Comparison of ENCODE assay signal across 9 mouse cellular contexts in genomic region chr11:58904838-58905237, GRCm38 (mm10). TPM values are rescaled to one million over a fixed set of nuclear protein-coding genes. Genes with fewer than 3 reads are reported as not detected.
A peak's percentile ranks its signal among the peaks of the same experiment; 100 is the strongest.
DNase-seq lines count a peak whose midpoint lies in the region; ATAC-seq and TF ChIP-seq lines count a peak whose summit lies in the region.
"Had no signal": no experiment of that assay in that cellular context is flagged by ENCODE, and none has a peak within 500 bp of the region (broad histone marks: within the 10 kb centered on the region; RNA-seq: fewer than 3 reads in every experiment).

No protein-coding gene starts in this region.

- no peaks in the 10 kb centered on the region for H3K9me3 ChIP-seq in hindbrain, postnatal 0 days (ENCODE audit: low read length)

- WGBS in hindbrain, postnatal 0 days, result 53% methylated on average over 6 of the region's 6 CpGs

- DNase-seq in CD4-positive, CD25-positive, alpha-beta regulatory T cell, adult 2 months (ENCODE audit: low read depth, low spot score), result peak; percentile 56
- DNase-seq in thymus, postnatal 14 days, result peak; percentile 33
- DNase-seq in thymus, postnatal 4 days, result no peak
- peak; percentile 58 for DNase-seq in hindbrain, postnatal 0 days (ENCODE audit: low spot score)
- DNase-seq in lung, postnatal 25 days (ENCODE audit: low spot score), result peak; percentile 48
- no peak for DNase-seq in layer of hippocampus, adult 18-20 months (ENCODE audit: low spot score in 2 of 2)
- no peak for DNase-seq in left cerebral cortex, adult 18-20 months (ENCODE audit: low spot score in 2 of 2)

- no peak overlapping the region for H3K27ac ChIP-seq in hindbrain, postnatal 0 days

- no peak for ATAC-seq in CD4-positive, CD25-positive, alpha-beta regulatory T cell, adult 4 months
- ATAC-seq in hindbrain, postnatal 0 days, result no peak

- no peaks in the 10 kb centered on the region for H3K27me3 ChIP-seq in hindbrain, postnatal 0 days (ENCODE audit: insufficient read depth, low read length)

- H3K9ac ChIP-seq in hindbrain, postnatal 0 days (replicated peaks; ENCODE audit: low read length), result no peak overlapping the region

- no peak for TF ChIP-seq CTCF in hindbrain, postnatal 0 days (IDR thresholded peaks at IDR 0.05; ENCODE audit: low read depth)

- H3K36me3 ChIP-seq in hindbrain, postnatal 0 days (ENCODE audit: insufficient read depth, low read length), result peaks cover 9% of the 10 kb centered on the region; the same call in 1 of the 2 replicates

- peaks cover 9% of the 10 kb centered on the region; the same call in 1 of the 2 replicates for H3K4me1 ChIP-seq in hindbrain, postnatal 0 days (ENCODE audit: insufficient read depth, low read length)

- H3K4me2 ChIP-seq in hindbrain, postnatal 0 days (ENCODE audit: low read depth, low read length), result peak overlapping the region; percentile 79; the same call in 1 of the 2 replicates

- no peak overlapping the region for H3K4me3 ChIP-seq in hindbrain, postnatal 0 days (ENCODE audit: low read length)

RNA-seq across cellular contexts. Expression of gene Zfp39, which starts 0.8 kb away (rescaled TPM):
- 10 to 100 TPM in 1 of 2 experiments, 1 to 10 TPM in 1; 8.2 to 10.6 TPM for polyA plus RNA-seq in CD4-positive, CD25-positive, alpha-beta regulatory T cell, adult 4 months (2017; shearing (Covaris generic))
- 7.1 and 7.2 TPM in 2 replicates for total RNA-seq in hindbrain, postnatal 0 days (2014; rRNA removed)
- 4.2 and 4.7 TPM in 2 replicates for polyA plus RNA-seq in hindbrain, postnatal 0 days (2015; fragmentation: Nextera tagmentation; extraction: Ambion mirVana)
- total RNA-seq in layer of hippocampus, adult 18-20 months (2021), result 1 to 10 TPM; 9.5 to 9.6 TPM
- total RNA-seq in left cerebral cortex, adult 18-20 months (2021), result 1 to 10 TPM; 8.9 to 9.7 TPM

RNA-seq across cellular contexts. Expression of gene Btnl10, which starts 12.9 kb away (rescaled TPM):
- polyA plus RNA-seq in CD4-positive, CD25-positive, alpha-beta regulatory T cell, adult 4 months (2017; shearing (Covaris generic)), result not detected
- not detected in 2 replicates for total RNA-seq in hindbrain, postnatal 0 days (2014; rRNA removed)
- polyA plus RNA-seq in hindbrain, postnatal 0 days (2015; fragmentation: Nextera tagmentation; extraction: Ambion mirVana), result 0.04 TPM in 1 of 2 replicates, not detected in the other
- total RNA-seq in layer of hippocampus, adult 18-20 months (2021), result not detected
- total RNA-seq in left cerebral cortex, adult 18-20 months (2021), result not detected
- polyA plus RNA-seq: C2C12 had no signal

RNA-seq across cellular contexts. Expression of gene Rnf187, which starts 33.9 kb away (rescaled TPM):
- polyA plus RNA-seq in CD4-positive, CD25-positive, alpha-beta regulatory T cell, adult 4 months (2017; shearing (Covaris generic)), result 10 to 100 TPM in 1 of 2 experiments, 1 to 10 TPM in 1; 10.0 to 18.7 TPM
- total RNA-seq in hindbrain, postnatal 0 days (2014; rRNA removed), result 975 and 1,069 TPM in 2 replicates
- 649 and 670 TPM in 2 replicates for polyA plus RNA-seq in hindbrain, postnatal 0 days (2015; fragmentation: Nextera tagmentation; extraction: Ambion mirVana)
- 100 to 1,000 TPM; 493 to 502 TPM for total RNA-seq in layer of hippocampus, adult 18-20 months (2021)
- 100 to 1,000 TPM; 485 to 490 TPM for total RNA-seq in left cerebral cortex, adult 18-20 months (2021)

RNA-seq across cellular contexts. Expression of gene 2810021J22Rik, which starts 37.8 kb away (rescaled TPM):
- 10 to 100 TPM; 11.0 to 14.5 TPM for polyA plus RNA-seq in CD4-positive, CD25-positive, alpha-beta regulatory T cell, adult 4 months (2017; shearing (Covaris generic))
- 6.9 and 8.7 TPM in 2 replicates for total RNA-seq in hindbrain, postnatal 0 days (2014; rRNA removed)
- polyA plus RNA-seq in hindbrain, postnatal 0 days (2015; fragmentation: Nextera tagmentation; extraction: Ambion mirVana), result 5.4 and 7.7 TPM in 2 replicates
- 10 to 100 TPM; 12.2 to 13.2 TPM for total RNA-seq in layer of hippocampus, adult 18-20 months (2021)
- 10 to 100 TPM in 1 of 2 experiments, 1 to 10 TPM in 1; 9.5 to 11.6 TPM for total RNA-seq in left cerebral cortex, adult 18-20 months (2021)

RNA-seq across cellular contexts. Expression of gene Hist3h2ba, which starts 43.9 kb away (rescaled TPM):
- 1 to 10 TPM; 4.9 to 6.6 TPM for polyA plus RNA-seq in CD4-positive, CD25-positive, alpha-beta regulatory T cell, adult 4 months (2017; shearing (Covaris generic))
- total RNA-seq in hindbrain, postnatal 0 days (2014; rRNA removed), result 625 and 1,276 TPM in 2 replicates
- polyA plus RNA-seq in hindbrain, postnatal 0 days (2015; fragmentation: Nextera tagmentation; extraction: Ambion mirVana), result 103 and 109 TPM in 2 replicates
- 10 to 100 TPM; 82.1 to 87.0 TPM for total RNA-seq in layer of hippocampus, adult 18-20 months (2021)
- total RNA-seq in left cerebral cortex, adult 18-20 months (2021), result 100 to 1,000 TPM in 1 of 2 experiments, 10 to 100 TPM in 1; 99.3 to 112 TPM

Comparison
In these comparisons a context has a peak if more than half of its experiments do, and no peak if none do; other contexts are left out.
1. DNase-seq: peak in CD4-positive, CD25-positive, alpha-beta regulatory T cell, adult 2 months (single experiment), thymus, postnatal 14 days (single experiment), hindbrain, postnatal 0 days (single experiment) and lung, postnatal 25 days (single experiment); none in thymus, postnatal 4 days (single experiment), layer of hippocampus, adult 18-20 months (0 of 2) and left cerebral cortex, adult 18-20 months (0 of 2).